Mouse (Mus musculus): Measurements from ENCODE around the gene Ppp1r16b. TPM values are rescaled to one million over a fixed set of nuclear protein-coding genes. Genes with fewer than 3 reads are reported as not detected.

Ppp1r16b gene
- total RNA-seq, 2 experiments from 2014 or later: 11.3 to 13.4 TPM

DNA sequence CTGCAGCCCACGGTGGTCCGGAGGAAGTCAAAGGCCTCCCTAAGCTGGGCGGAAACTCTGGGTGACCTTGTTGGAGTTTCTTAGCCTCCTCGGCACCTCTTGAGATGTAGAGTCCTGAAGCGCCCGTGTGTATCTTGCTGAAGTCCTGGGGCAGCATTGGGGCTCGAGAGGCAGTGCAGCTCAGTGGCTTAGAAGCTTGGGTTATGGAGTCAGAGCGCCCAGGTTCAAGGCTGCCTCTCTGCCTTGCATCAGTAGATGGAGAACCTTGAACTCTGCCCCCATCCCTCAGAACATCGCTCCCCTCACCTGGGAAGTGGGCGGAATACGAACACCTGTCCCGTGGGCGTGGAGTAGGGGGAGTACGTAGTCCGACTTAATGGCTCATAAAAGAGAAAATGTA, 129.8 kb downstream of the Ppp1r16b start:
- DNase-seq: no peak
- intact Hi-C loops (cut with DNase I): no loop called here

DNA sequence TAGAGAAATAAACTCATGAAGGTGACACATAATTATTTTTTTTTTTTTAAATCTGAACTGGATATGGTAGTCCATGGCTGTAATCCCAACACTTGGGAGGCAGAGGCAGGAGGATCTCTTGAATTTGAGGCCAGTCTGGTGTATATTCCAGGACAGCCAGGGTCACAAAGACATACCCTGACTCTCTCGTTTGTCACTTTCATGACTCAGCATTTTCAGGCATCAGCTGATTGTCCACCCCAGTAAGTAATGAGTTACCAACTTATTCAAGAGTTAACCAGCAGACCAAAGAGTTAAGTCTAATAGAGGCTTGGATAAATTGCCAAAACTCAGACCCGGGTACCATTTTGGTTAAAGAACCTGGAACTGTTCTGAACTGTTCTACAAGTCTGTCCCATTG, 130.7 kb downstream of the Ppp1r16b start:
- intact Hi-C loops (cut with DNase I): no loop called here
- no peak for DNase-seq

DNA sequence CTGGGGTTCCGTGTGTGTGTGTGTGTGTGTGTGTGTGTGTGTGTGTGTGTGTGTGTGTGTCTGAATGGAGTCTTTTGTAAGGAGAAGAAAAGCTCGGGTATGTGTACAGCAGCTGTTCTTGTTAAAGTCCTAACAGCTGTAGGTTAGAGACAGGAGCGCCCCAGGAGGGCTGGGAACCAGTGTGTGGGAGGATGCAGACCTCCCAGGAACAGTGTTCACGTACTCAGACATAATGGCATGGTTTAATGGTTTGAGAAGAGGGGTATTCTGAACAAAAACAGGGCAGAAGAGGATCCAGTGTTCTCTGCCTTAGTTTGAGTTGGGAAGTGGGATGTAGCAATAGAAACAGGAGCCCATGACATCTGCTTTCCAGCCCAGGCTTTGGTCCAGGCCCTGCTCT, 134.1 kb downstream of the Ppp1r16b start:
- no peak for DNase-seq
- intact Hi-C loops (cut with DNase I): no loop called here

DNA sequence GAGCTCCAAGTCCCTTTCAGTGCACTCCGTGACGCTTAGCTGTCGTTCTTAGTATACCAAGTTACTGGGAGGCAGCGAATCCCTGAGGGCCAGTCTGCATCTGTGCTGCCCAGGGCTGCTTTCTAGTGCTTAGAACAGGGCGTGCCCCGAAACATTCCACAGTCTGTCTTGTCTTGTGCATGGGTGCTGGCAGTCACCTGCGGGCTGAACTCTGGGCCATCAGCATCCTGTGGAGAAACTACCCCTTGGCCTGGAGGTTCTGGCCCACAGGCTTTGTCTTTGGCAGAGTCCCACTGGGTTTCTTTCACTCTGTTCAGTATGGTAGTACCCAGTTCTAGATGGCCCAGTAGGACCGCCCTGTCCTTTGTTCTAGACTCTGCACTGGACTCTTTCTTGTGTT, 135.6 kb downstream of the Ppp1r16b start:
- intact Hi-C loops (cut with DNase I): no loop called here

DNA sequence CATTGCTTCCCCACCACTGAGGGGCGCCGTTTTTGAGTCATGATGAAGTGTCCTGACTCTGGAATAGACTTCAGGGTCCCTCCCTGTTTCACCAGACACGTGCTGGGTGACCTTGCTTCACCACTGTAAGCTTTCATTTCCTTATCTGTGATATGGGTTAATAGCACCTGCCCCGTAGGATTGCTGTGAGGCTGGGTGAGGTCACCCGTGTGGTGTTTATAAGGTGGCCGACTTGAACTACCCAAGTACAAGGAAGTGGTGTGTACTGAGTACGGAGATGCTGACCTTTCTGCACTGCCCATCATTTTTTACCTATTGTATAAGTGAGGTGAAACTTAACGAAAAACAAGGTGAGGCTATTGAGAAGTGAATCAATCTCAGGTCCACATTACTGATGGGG, 138.4 kb downstream of the Ppp1r16b start:
- no peak for DNase-seq
- intact Hi-C loops (cut with DNase I): no loop called here

More for the DNA sequence above, 135.6 kb downstream of the Ppp1r16b start:
- no peak for DNase-seq

DNA sequence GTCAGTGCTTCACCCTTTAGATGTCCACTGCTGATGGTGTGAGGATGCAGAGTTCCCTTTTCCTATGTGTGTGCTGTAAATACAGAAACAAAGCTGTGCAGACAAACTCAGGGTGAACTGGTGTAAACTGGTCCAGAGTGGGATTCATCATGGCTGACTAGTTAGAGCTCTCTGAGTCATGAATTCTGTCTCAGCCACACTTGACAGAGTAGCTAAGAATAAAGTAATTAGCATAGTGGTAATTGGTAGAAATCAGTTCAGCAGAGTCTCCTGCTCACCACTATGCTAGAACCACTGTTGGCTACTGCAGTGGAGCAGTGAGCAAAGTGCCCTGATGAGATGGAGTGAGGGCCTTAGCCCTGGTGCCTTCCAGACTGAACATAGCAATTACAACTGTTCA, 150.5 kb downstream of the Ppp1r16b start:
- no peak for DNase-seq
- intact Hi-C loops (cut with DNase I): no loop called here

Small RNAs within 50 kb of the gene (microRNA-seq; reads per million reads assigned to microRNA genes)
- 0 reads per million in 2 experiments for gene Gm26141 (ENCODE audit: borderline number of aligned reads in 2 of 2)
- gene Mir3474 (ENCODE audit: borderline number of aligned reads in 2 of 2): 6.1 to 7.9 reads per million in 2 experiments

Other genes starting within 250 kb of the Ppp1r16b start
- gene Adig, start 162.8 kb upstream of the Ppp1r16b start, total RNA-seq (2021): 1 to 10 TPM; 3.0 to 3.7 TPM
- not detected for gene Arhgap40, start 152.6 kb upstream of the Ppp1r16b start, total RNA-seq (2021)
- not detected for gene Slc32a1, start 54.6 kb upstream of the Ppp1r16b start, total RNA-seq (2021)
- 1 to 10 TPM; 6.1 to 7.3 TPM for gene Actr5, start 40.5 kb upstream of the Ppp1r16b start, total RNA-seq (2021)
- gene Fam83d, start 102.7 kb downstream of the Ppp1r16b start, total RNA-seq (2021): 1 to 10 TPM; 1.0 to 1.5 TPM
- gene Dhx35, start 129.4 kb downstream of the Ppp1r16b start, total RNA-seq (2021): 10 to 100 TPM; 16.9 to 18.4 TPM

All from heart, postnatal 36 days (tissue).